Mouse (Mus musculus) ES-CJ7 (cell line): ENCODE measurements around the gene Trpd52l3.

Experiments used
- DNase-seq: peaks from one replicate; pipeline ENCODE4 v3.0.0; 2011; ENCODE audit warnings: low read depth, low spot score

Gene Trpd52l3

GRCm38 (mm10) chr19:30029894-30030635 is 26.5 kb downstream of the Trpd52l3 start, which contains the start of gene Uhrf2:
Gene Uhrf2 (plus strand): TSS chr19:30030513.
- DNase-seq = peak; percentile 93

DNA sequence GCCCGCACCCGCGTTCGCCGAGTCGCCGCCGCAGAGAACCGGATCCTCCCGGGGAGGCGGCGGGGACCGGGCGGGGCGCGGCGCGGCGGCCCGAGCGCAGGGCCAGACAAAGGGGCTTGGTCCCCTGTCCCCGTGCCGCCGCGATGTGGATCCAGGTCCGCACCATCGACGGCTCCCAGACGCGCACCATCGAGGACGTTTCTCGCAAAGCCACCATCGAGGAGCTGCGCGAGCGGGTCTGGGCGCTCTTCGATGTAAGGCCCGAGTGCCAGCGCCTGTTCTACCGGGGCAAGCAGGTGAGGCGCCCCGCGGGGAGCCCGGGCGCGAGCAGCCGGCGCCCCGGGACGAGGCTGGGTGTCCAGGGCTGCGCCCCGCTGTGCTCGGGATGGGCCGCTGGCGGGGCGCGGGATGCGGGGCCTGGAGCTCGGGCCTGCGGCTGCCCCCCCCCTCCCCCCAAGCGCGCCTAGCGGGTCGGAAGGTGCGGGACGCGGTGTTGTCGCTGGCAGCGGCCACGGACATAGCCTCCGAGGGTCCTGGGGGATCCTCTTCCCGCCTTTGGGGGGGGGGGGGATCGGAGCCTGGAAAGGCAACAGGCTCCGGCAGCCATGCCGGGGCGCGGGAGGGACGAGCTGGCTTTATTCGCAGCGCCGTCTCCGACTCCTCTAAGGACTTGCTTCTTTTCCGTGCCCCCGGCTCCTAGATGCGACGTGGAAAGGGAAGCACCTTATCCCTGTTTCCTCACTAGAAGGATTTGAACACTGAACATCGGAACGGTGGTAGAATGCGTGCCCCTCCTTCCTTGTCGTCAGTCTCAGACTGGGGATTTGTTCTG is 27.3 kb downstream of the Trpd52l3 start:
- DNase-seq = peak; percentile 19

GRCm38 (mm10) chr19:30031468-30031931 is 27.9 kb downstream of the Trpd52l3 start:
- no peak for DNase-seq

- no peak for DNase-seq
Measured at GRCm38 (mm10) chr19:30032206-30032605, 28.6 kb downstream of the Trpd52l3 start.

GRCm38 (mm10) chr19:30035361-30035760 is 31.8 kb downstream of the Trpd52l3 start:
- no peak for DNase-seq

DNA sequence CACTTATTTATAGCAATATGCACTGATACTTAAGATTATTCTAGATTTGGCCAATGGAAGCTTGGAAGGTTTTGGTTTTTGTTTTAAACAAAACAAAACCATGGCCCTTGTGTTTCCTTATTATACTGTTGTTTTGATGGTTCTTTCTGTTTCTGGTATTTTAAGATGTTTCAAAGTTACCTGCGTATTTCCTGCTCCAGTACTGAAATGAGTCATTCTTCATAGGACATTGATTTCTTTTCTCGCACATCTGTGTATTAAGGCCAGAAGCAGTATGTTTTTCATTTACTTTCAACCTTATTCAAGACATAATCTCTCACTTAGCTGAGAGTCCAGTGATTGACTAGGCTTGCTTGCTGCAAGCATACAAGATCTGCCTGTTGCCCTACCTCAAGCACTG is 40.1 kb downstream of the Trpd52l3 start:
- DNase-seq = no peak

DNA sequence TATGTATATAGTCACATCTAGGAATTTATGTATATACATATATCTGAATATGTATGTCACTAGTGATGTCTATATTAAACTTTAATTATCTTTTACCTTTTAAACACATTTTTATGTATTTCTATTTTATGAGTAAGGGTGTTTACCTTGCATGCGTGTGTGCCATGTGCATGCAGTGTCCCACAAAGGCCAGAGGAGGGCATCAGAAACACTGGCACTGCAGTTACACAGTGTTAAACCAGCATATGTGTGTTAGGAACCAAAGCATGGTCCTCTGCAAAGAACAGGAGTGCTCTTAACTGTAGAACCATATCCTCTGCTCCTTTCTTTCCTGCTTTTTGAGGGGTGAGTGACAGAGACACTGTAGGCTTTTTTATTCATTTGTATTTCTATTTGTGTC is 41.0 kb downstream of the Trpd52l3 start:
- peak; percentile 34 for DNase-seq

GRCm38 (mm10) chr19:30045857-30046256 is 42.3 kb downstream of the Trpd52l3 start:
- peak; percentile 75 for DNase-seq

DNA sequence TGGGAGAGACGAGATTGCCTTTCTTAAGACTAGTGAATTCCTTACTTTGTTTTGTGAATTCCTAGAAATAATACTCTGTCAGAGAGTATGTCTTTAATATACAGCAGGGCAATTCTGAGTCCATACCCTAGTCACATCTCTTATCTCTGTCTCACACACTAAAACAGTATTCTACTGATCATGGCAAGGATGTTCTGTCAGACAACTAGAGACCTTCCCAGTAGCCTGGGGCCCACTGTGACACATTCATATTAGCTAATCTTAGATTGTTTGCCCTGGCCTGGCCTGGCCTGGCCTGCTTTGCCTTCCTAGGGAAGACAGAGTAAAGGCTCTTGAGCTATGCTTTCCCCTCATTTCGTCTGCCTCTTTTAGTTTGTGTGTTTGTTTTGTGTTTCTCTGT is 47.0 kb downstream of the Trpd52l3 start:
- DNase-seq = no peak

DNA sequence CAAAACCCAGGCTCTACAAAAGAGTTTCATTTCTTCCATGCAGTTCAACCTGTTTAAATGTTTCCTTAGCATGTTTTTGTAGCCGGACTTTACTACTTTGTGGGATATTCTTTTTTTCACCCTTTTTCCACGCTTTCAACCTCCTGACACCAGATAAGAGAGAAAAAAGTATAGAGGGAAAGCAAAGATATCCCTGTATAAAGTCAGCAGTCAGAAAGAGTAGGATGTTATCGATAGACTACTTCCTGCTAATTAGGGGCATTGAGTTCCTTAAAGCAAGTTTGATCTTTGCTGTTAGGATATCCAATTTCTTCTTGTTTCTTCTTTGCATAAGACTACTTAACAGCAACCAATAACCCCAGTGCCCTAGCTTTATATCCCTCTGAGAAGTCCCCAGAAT is 47.9 kb downstream of the Trpd52l3 start:
- DNase-seq = no peak

DNA sequence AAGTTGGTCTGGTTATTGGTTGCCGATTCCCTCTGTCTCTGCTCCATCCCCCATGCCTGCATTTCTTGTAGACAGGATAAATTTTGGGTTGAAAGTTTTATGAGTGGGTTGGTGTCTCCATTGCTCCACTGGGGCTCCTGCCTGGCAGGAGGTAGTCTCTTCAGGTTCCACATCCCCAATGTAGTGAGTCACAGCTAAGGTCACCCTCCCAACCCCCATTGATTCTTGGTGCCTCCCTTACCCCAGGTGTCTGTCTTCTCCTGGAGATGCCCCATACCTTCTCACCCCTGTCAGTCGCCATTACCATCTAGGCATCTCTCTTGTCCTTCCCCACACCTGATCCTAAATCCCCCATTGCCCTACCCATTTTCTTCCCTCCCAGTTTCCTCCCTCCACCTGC is 50.6 kb downstream of the Trpd52l3 start:
- no peak for DNase-seq
